In the genomic region with DNA sequence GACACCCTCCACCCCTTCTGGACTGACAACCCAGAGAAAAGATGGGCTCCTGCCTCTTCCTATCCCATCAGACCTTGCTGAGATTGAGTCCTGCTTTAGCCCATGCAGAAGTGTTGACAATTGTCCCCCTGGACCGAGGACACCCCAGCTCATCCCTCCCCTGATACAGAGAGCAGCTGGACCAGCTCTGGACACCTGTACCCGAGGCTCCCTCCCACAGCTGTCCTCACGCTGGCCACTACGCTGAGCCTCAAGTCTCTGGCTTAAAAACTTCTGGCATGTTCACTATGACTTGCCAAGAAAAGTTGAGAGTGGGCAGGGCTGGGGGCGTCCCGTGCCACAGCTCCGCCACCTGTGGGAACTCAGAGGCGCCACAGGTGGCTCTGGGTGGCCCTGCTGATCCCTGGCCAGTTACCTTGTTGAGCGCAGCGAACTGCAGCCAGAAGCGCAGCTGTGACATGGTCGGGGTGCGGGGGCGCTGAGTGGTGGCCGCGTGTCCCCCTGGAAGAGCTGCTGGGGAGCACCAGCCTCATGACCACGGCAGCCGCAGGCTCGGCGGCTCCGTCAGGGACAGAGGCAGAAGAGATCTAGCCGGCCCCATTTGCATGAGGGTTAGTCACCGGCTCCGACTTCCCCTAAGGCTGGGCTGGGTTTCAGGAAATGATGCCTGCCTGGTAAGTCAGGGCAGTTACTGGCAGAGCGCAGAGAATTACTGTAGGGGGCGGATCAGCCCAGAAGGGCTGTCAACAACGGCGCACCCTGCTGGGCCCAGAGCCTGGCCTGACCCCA, we compare ENCODE assay signal across 8 mouse cellular contexts. TPM values are rescaled to one million over a fixed set of nuclear protein-coding genes. Genes with fewer than 3 reads are reported as not detected.
DNase-seq lines count a peak whose midpoint lies in the region.

No protein-coding gene starts in this region.

- peak; percentile 43 to 64 for DNase-seq in cerebellum, postnatal 14 days
- DNase-seq in cerebellum, adult 9-10 months, result no peak
- peak; percentile 88 for DNase-seq in ZHBTc4 (ENCODE audit: low read depth, low spot score)
- DNase-seq in fat pad, adult 2 months (ENCODE audit: extremely low read depth, low read depth, low spot score), result peak; percentile 50
- peak; percentile 78 for DNase-seq in heart, postnatal 4 days
- peak; percentile 37 to 45 for DNase-seq in layer of hippocampus, postnatal 10 days (ENCODE audit: low spot score in 2 of 2)
- peak; percentile 87 to 90 for DNase-seq in lung, postnatal 4 days
- DNase-seq in spleen, postnatal 36 days (ENCODE audit: low spot score in 2 of 2), result peak; percentile 93

RNA-seq across cellular contexts. Expression of a gene that starts 28.0 kb away (rescaled TPM):
- 100 to 1,000 TPM; 450 to 489 TPM for total RNA-seq in heart, postnatal 4 days (2021)
- 100 to 1,000 TPM; 408 to 448 TPM for total RNA-seq in layer of hippocampus, postnatal 10 days (2021)

RNA-seq across cellular contexts. Expression of a gene that starts 30.4 kb away (rescaled TPM):
- total RNA-seq in heart, postnatal 4 days (2021), result 10 to 100 TPM; 19.0 to 19.4 TPM
- total RNA-seq in layer of hippocampus, postnatal 10 days (2021), result 10 to 100 TPM; 19.7 to 23.9 TPM

RNA-seq across cellular contexts. Expression of a gene that starts 35.4 kb away (rescaled TPM):
- 10 to 100 TPM; 66.6 to 70.7 TPM for total RNA-seq in heart, postnatal 4 days (2021)
- 10 to 100 TPM; 66.9 to 76.7 TPM for total RNA-seq in layer of hippocampus, postnatal 10 days (2021)

RNA-seq across cellular contexts. Expression of a gene that starts 40.6 kb away (rescaled TPM):
- total RNA-seq in heart, postnatal 4 days (2021), result 10 to 100 TPM; 98.7 to 99.9 TPM
- 10 to 100 TPM; 77.1 to 88.3 TPM for total RNA-seq in layer of hippocampus, postnatal 10 days (2021)

RNA-seq across cellular contexts. Expression of a gene that starts 58.6 kb away (rescaled TPM):
- 1 to 10 TPM; 4.0 to 4.1 TPM for total RNA-seq in heart, postnatal 4 days (2021)
- 1 to 10 TPM; 3.3 to 3.8 TPM for total RNA-seq in layer of hippocampus, postnatal 10 days (2021)
